Mouse (Mus musculus) yolk sac, embryonic 10.5 days (tissue): ENCODE data around the gene Dao.
A peak's percentile ranks its signal among the peaks of the same experiment; 100 is the strongest.

Source experiments
- DNase-seq: peaks from one replicate; pipeline ENCODE4 v3.0.0-alpha.2; 2017; ENCODE audit warnings: low spot score

The Dao gene

DNA sequence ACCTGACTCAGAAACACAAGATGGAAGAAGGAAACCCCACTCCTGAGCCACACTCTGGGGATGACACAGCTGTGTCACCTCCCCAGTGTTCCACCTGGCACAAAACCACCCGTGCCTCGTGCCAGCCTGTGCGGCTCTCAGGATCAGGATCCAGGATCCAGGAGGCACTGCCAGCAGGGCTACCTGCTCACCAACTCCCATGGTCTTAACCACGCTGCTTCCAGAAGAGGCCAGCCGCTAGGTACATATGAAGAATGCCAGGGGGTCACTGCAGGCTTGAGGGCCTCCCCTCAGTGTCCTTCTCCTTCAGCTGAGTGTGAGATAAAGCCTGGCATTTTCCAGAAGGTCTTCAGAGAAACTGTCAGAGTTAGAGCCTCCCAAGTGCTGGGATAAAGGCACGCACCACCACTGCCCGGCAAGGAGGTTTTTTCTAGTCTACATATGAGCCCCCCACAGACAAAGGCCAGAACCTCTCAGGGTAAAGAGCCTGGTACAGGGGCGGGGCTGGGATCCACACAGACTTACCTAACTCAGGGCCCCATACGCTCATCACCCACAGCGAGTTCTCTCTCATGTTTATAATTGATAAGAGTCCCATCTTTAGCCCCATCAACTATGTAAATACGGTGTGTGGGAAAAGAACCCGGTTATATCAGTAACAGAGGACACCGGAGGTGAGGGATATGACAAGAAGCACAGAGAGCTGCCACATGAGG lies 19.3 kb upstream of the Dao start:
- no peak for DNase-seq

DNA sequence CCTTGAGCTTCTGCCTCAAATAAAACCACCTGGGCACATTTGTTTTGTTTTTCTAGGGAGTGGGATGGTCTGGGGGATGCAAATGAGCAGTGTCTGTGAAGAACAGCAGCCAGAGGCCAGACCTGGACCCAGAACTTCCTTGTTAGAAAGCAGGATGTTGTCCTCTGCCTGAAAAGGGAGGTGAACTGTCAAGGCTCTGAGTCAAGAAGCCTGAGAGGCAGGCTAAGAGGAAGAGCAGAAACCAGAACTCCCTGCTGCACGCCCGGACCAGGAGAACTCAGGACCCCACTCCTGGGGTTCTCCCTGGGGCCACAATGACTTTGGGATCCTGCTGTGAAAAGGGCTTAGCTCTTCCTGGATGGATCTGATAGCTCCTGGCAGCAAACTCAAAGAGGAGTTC lies 17.8 kb upstream of the Dao start:
- no peak for DNase-seq

DNA sequence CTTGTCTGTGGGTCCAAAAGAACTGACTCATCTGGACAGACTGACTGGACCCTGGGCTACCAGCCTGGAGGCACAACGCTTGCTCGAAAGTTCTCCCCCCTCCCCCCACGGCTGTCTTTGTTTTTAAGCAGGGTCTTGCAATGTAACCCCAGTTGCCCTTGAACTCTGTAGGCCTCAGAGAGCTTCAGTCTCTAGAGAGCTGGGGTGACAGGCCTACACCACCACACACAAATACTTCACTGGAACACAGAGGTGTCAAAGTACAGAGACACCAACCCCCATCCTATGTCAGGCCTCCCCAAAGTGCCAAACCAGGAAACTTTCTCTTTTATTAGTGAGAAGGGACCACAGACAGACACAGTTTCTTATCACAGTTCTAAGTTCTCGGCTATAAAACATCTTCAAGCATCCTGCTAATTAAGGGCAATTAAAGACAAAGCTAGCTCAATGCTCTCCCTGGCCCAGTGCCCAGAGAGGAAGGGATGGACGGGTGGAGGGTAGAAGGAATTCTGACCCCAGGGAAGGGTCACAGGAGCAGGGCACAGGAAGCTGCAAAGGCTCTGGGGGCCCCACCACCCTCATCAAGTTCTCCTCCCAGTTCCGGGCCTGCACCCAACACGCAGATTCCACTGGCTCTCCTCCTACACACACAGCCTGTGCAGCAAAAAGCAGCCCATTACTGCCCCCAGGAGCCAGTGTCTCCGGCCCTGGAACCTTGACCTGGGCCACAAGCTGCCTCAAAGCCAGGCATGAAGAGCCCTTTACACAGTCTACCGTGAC lies 17.1 kb upstream of the Dao start:
- no peak for DNase-seq

DNA sequence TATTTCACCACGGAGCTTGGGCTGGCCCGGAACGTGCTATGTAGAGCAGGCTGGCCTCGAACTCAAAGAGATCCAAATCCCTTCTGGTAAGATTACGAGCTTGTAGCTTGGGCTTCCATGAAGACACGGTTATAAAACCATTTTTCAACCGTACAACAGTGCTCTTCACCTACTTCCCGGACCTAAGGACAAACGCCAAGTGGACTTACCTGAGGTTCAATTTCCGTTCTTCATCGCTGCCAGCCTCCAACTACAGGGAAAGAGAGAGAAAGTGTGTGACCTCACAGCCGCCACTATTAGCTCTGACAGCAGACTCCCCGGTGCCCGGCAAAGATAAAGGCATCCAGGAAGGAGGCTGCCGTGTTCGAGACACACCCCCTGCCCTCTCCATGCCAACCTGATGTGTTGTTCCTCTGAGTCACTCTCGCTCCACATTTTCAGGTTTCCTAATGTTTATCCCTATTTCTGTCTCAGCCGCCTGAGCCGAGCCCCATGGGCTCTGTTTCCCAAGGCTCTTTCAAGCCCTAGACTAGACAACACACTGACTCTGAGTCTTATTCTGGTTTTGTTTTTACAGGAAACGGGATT lies 14.0 kb upstream of the Dao start:
- DNase-seq = no peak

DNA sequence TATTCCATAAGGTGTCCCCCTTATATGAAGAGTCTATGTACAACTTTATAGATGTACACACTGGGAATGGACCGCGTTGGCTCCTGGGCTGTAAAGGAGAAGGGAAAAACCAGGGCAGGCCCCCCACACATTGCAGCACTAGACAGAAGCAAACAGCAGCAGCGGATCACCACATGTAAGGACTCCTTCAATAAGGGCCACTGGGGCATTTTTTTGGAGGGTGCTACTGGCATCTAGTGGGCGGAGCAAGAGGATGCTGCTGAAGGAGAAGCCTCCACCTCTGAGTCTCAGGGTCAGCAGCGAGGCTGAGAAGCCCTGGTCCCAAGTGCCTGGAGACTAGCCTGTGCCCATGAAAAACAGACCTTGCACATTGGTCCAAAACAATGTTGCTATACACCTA lies 12.9 kb upstream of the Dao start:
- DNase-seq = no peak

DNA sequence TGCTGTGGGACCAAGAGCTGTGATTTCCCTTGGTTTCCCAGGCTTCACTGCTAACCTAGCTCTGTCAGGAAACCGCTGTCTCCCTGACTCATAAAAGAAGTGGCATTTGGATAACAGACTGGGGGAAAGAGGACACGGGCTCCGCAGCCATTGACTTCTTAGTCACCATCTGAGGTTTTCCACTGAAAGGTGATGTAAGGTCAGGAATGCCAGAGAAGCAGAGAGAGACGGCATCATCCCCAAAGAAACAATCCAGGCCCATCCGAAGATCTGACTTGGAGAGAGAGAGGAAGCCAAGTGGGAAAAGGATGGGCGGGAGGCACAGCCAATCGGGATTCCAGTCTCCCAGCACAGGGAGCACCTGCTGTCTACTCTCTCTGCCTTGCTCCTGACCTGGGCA lies 12.4 kb upstream of the Dao start:
- DNase-seq = no peak

DNA sequence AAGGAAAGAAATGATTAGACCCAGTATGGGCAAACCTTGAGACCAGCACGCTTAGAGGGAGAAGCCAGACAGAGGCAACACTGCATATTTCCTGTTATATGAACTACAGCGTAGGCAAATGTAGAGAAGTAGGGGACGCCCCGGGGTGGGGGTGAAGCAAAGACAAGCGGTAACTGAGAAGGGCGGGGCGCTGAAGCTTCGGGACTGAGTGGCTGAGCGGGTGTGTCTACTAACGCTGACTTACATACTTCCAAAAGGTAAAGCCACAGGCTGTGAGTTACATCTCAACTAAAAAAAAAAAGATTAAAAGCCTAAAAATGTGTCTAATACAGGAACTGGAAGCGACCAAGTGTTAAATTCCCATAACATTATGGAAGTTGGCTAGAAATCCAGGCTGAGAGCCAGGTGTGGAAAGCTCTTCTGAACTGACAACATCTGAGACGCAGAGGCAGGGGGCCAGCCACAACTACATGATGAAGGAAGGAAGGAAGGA lies 11.1 kb upstream of the Dao start:
- DNase-seq = no peak

DNA sequence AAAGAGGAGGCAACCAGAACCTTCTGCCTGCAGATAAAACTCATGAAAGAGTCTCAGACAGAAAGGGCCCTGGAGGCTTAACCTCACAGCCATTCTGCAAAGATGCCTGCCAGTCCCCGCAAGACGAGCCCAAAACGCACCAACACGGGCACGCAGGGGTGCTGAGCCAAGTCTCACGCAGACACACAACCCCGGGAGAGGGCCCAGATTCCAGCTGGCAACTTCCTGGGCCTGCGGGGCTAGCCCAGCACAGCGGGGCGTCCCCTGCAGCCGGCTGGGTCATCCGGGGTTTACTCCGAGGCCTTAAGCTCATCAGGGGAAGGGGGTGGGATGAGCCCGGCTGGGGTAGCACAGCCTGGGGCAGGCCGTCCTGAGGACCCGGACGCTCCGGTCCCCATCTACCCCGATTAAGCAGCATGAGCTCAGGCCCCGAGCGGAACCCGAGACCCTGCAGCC lies 10.4 kb upstream of the Dao start:
- no peak for DNase-seq

DNA sequence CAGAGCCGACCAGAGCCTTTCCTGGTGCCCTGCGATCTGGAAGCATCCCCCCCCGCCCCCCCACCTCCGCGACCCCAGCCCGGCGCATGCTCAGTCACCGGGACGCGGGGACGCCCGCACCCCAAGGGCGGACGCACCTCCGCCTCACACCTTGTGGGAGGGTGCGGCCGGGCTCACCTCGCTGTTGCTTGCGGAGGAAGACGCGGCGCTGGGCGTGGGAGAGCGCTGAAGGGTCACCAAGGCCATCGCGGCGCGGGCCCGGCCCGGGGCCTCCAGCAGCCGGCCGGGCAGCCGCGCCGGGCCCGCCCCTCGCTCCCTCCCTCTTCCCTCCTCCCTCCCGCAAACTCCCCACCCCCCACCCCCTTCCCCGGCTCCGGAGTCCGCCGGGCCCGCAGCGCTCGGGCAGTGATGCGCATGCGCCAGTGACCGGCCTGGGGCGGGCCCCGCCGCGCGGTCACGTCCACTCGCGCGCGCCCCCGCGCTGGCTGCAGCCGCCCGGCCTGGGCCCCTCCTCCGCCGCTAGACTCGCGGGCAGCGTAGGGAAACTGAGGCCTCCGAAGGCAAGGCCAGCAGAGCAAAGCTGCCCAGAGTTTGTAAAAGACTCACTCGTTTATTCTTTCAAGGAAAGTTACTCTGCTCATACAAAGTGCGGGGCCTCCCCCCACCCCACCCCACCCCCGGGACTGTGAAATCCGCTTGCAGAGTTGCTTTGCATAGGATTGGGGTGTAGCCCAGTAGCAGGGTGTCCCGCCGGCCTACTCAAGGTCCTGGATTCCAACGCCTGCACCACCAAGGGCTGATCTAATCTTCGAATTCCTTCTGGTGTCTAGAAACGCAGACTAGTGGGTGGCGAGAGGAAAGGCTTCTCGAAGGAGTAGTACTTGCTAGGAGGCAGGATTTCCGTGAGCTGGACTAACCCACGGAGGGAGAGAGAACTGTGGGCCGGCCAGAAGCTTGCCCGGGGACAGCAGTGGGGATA lies 9.7 kb upstream of the Dao start, which contains the start of gene Ssh1:
TSS of gene Ssh1 (minus strand) at position 408 of the 979 bp plus-strand sequence.
- peak; percentile 92 for DNase-seq

DNA sequence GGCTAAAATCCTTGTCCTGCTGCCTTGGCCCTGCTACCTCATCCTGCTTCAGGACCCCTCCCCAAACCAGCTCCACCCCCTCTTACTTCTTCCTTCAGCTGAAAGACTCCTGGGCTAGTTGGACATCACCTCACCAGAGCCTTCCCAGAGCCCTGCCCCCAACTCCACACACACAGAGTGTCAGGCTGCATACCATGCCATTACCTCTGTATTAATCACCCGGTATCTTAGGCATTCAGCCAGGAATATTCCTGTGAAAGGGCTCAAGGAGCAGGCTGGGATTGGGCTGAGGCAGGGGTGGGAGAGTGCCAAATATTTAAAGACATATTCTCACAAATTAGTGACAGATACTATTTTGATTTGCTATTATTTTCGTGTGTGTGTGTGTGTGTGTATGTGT lies 7.0 kb upstream of the Dao start:
- no peak for DNase-seq

DNA sequence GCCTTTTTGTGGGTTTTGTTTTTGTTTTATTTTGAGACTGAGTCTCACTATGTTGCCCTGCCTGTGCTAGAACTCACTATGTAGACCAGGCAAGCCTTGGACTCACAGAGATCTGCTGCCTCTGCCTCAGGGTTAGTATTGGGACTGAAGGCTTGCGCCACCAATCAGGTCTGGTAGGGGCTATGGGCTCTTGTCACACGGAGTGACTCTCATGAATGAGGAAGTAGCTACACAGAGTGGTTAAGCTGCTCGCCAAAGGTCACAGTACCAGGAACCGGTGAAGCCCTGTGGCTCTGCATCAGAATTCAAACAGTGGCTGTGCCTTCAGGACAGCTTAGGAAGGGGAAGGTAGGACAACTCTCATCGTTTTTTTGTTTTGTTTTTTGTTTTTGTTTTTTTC lies 4.1 kb upstream of the Dao start:
- no peak for DNase-seq

DNA sequence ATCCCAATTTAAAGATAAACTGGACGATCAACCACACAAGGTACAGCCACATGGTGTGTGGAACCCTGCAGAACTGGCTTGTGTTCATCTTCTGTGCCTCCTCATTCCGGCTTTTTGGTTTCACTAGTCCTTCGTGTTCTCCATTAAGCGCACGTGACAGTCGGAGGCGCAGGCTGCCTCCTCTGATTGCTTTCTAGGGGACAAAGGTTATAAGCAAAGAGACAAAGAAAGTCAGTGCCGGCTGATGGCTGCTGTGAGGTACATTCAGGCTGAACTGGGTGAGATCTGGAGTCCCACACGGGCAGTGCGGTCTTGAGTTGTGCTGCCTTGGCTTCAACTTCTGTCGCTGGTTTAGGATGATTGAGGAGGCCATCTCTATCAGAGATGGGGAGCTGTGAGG lies 1.1 kb downstream of the Dao start:
- peak; percentile 64 for DNase-seq

DNA sequence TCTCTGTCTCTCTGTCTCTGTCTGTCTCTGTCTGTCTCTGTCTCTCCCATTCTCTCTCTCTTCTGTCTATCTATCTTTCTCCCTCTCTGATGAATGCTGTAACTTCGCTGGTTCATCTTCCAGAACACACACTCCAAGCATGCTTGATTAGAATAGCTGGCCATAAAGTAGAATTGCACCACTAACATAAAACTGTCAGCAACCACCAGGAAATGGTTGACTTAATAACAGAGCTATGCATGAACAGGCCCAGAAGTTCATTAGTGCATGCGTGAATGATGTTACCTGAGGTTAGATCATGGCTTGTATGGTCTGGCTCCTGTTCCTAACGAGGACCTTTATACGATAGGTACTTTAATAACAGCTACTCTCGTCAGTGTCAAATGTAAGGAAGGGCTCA lies 1.6 kb downstream of the Dao start:
- DNase-seq = no peak

DNA sequence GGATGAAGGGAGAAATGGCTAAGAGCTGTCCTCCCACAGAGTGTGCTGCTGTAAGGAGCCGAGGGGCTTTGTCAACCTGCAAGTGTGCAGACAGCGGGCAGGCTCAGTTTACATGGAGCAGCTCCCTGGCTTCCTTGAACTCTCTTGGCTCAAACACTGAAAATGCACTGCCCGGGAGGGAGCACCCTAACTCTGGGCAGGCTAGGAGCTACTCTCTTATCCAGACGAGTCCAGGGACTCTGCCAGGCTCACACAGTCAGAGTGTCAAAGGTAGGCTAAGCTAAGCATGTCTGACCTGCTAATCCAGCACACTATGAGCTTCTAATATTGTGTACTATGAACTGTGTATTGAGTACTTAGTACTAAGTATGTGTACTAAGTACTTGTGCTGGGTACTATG lies 3.5 kb downstream of the Dao start:
- DNase-seq = no peak

DNA sequence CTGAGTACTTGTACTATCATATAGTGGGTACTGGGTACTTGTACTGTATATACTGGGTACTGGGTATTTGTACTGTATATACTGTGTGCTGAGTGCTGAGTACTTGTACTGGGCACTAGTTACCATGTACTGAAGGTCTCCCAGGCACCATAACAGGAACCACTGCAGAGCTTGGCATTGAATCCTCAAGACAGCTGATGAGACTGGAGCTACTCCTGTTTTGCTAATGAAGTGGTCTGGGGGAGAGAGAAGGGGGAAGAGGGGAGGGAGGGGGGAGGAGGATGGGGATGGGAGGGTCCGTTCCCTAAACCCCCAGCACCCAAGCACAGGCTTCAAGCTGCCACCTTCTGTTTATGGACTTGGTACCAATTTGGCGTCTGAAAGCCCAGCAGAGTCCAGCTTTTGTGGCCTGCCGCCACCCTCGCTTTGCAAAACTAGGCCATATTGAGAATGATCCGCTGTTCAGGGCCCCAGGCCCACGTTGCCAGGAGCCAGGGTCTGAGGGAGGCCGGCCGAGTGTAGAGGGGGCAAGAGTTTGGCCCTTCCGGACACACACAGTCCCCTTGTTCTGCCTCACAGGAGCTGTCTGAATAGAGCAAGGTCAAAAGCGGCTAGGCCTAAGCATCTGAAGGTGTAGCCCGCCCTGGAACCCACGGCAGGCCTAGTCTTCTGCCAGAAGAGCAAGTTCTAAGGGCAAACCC lies 4.4 kb downstream of the Dao start:
- DNase-seq = no peak

DNA sequence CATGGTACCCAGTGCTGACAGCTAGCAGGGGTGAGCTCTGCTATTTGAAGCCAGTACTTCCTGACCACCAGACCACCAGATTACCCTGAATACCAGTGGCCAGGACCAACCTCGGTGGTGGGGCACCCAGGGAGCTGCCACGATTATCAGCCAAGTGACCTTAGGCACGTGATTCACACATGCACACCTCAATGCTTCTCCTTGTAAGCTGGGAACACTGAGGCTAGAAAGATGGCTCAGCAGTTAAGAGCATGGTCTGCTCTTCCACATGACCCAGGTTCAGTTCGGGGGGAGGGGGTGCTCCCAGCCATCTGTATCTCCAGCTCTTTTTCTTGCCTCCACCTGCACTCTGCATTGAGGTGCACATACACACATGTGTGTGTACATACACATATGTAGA lies 5.5 kb downstream of the Dao start:
- no peak for DNase-seq

DNA sequence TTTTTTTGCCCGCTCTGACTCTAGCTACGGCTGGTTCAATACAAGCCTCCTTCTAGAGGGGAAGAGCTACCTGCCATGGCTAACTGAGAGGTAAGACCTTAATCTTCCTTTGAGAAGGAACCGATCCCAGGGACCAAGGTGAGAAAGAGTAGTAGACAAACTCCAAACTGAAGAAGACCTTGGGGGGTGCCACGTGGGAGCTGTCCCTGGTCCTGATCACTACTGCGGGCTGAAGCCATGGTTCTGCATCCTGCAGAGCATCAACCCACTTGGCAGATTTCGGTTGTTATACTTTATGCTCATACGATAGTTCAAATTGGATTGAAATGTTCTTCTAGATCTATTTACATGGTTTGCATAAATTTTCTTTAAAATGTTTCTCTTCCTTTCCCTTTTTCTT lies 11.6 kb downstream of the Dao start:
- no peak for DNase-seq

DNA sequence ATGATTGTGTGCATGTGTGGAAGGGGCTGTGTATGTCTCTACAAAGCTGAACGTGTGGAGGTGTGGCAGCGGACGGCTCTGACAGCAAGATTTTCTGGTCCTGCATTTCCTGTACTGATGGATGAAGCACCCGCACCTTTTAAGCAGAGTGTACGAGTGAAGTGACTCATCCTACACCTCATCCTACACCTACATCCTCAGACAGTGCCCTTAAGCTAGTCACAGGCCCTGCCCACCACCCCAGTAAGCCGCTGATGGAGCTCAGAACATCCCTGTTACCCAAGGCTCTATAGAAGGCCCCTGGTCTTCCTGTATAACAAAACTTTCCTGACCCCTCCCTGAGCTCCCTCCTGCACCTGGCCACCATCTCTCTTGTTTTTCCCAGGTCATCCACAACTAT lies 20.9 kb downstream of the Dao start:
- DNase-seq = no peak

DNA sequence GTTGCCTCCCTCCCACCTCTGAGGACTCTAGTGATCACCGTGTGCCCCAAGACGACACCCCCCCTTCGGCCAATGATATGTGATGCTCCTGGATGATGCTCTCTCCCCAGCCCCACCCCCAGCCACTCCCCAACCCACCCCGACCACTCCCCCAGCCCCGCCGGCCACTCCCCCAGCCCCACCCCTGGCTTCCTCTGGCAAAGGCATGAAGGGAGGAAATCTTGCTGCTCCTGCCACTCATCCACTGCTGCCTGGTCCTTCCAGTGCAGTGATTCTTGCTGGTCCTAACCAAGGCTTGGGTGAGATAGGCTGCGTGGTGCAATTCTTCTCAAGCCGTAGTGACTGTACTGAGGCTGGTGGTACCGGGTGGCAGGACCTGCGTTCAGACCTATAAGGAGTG lies 21.4 kb downstream of the Dao start:
- no peak for DNase-seq

DNA sequence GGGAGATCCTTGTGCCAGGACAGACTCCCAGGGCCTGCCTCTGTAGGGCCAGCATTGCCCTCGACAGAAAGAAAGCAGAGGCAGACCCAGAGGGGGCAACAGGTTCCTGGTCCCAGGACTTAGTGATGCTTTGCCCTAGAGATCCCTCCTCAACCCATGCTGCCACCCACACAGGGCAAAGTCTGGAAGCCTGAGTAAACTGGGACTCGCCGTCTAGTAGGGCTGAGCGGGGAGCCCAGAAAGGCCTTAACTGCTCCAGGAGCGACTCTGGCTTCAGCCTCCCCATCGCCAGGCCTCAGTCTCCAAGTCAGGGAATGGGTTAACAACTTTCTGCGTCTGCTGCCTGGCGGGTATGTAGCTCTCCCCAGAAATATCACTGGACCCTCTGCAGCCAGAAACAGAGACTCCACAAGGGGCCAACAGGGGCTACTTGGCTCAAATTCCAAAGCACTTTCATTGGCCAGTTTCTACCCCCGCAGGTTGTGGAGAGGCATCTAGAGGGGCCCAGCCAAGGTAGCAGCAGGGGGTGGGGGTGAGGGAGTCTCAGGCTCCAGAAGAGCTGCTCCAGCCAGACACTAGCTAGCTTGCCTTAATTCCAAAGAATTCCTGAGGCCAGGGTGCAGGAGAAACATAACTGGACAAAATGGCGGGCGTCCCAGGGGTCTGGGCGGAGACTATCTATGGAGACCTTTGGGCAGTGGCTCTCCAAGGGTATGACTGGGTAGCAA lies 23.9 kb downstream of the Dao start:
- DNase-seq = no peak

DNA sequence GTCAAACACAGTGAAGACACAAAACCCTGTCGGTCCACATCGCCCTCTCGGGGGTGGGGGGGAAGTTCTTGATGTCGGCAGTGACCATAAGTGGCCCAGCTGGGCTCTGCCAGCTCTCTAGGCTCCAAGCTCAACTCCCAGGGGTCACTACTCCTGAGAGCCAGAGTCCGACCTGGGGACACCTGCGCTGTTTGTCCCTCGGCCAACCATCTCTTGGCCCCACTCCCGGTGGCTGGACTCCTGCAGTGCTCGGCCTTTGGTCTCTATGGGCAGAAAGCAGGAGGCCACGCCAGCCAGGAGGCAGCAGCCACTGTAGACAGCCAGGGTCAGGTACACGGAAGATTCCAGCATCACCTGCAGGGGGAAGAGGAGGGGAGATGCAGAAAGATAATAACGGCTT lies 24.6 kb downstream of the Dao start:
- no peak for DNase-seq
